Mouse (Mus musculus) limb, embryonic 15.5 days (tissue): Measurements from ENCODE around the gene Lancl3. TPM values are rescaled to one million over a fixed set of nuclear protein-coding genes. Genes with fewer than 3 reads are reported as not detected.
"Not testable (repeated sequence)": the region's sequence is repeated elsewhere in the genome, so short reads cannot be mapped to it uniquely, and the experiment has no call there.

Experiments
- ATAC-seq: fragments of 200-750 bp; cut with Nextera tagmentation; 2 replicates; pipeline ENCODE4 v1.8.0; 2017; ENCODE audit warnings: low read depth, moderate TSS enrichment; ENCODE audit not compliant: insufficient number of reproducible peaks, low FRiP score, low TSS enrichment
- H3K27ac ChIP-seq: fragments of 300-500 bp; sonication (generic); 2 replicates; pipeline ENCODE4 v1.5.1; 2015; ENCODE audit warnings: moderate library complexity, mild to moderate bottlenecking, inconsistent platforms
- H3K27me3 ChIP-seq: fragments of 300-500 bp; sonication (generic); 2 replicates; pipeline ENCODE4 v1.6.1; 2015; ENCODE audit warnings: inconsistent platforms
- H3K36me3 ChIP-seq: fragments of 300-500 bp; sonication (generic); 2 replicates; pipeline ENCODE4 v1.6.1; 2015; ENCODE audit warnings: inconsistent platforms
- H3K4me1 ChIP-seq: fragments of 300-500 bp; sonication (generic); 2 replicates; pipeline ENCODE4 v1.6.1; 2015; ENCODE audit warnings: inconsistent platforms
- H3K4me2 ChIP-seq: fragments of 300-500 bp; sonication (generic); 2 replicates; pipeline ENCODE4 v1.6.1; 2015; ENCODE audit warnings: mild to moderate bottlenecking, inconsistent platforms
- H3K4me3 ChIP-seq: fragments of 300-500 bp; sonication (generic); 2 replicates; pipeline ENCODE4 v1.5.1; 2015; ENCODE audit warnings: mild to moderate bottlenecking, inconsistent platforms
- H3K9ac ChIP-seq: fragments of 300-500 bp; sonication (generic); 2 replicates; pipeline ENCODE4 v1.6.1; 2015; ENCODE audit warnings: inconsistent platforms
- H3K9me3 ChIP-seq: fragments of 300-500 bp; sonication (generic); 2 replicates; pipeline ENCODE4 v1.6.1; 2016; ENCODE audit warnings: inconsistent platforms
- WGBS: fragments of 180-500 bp; shearing (Covaris S2); methylation state at CpG from one replicate; pipeline ENCODE4 v1.1.7; 2015; 5-methylcytosine and 5-hydroxymethylcytosine counted together
- polyA plus RNA-seq: library from polyadenylated mRNA; unstranded; fragments of >200 nt; fragmentation: Nextera tagmentation; extraction: Ambion mirVana; gene quantifications from 2 replicates; pipeline ENCODE4 v1.2.1, GENCODE M21; 2015

Lancl3 gene
- polyA plus RNA-seq, 1 experiment from 2014 or later: 0.78 TPM

GRCm38 (mm10) chrX:9271112-9271511 lies 71.4 kb downstream of the Lancl3 start:
- H3K27me3 ChIP-seq: no peaks in the 10 kb centered on the region
- no peaks in the 10 kb centered on the region for H3K36me3 ChIP-seq
- no peak overlapping the region for H3K9ac ChIP-seq
- no peak overlapping the region for H3K4me2 ChIP-seq
- no peaks in the 10 kb centered on the region for H3K4me1 ChIP-seq
- H3K9me3 ChIP-seq: no peaks in the 10 kb centered on the region
- H3K4me3 ChIP-seq: no peak overlapping the region
- H3K27ac ChIP-seq: no peak overlapping the region
- no peak for ATAC-seq
- 60% methylated on average over 3 of the region's 3 CpGs for WGBS

- peak overlapping the region; percentile 59 for H3K4me2 ChIP-seq
- no peak overlapping the region for H3K27ac ChIP-seq
- H3K9me3 ChIP-seq: no peaks in the 10 kb centered on the region
- H3K27me3 ChIP-seq: no peaks in the 10 kb centered on the region
- H3K4me1 ChIP-seq: no peaks in the 10 kb centered on the region
- no peaks in the 10 kb centered on the region for H3K36me3 ChIP-seq
- 24% methylated on average over 8 of the region's 8 CpGs for WGBS
- no peak for ATAC-seq
- peak overlapping the region; percentile 54 for H3K4me3 ChIP-seq
- no peak overlapping the region for H3K9ac ChIP-seq
Observed at GRCm38 (mm10) chrX:9271947-9272459, 72.3 kb downstream of the Lancl3 start.

DNA sequence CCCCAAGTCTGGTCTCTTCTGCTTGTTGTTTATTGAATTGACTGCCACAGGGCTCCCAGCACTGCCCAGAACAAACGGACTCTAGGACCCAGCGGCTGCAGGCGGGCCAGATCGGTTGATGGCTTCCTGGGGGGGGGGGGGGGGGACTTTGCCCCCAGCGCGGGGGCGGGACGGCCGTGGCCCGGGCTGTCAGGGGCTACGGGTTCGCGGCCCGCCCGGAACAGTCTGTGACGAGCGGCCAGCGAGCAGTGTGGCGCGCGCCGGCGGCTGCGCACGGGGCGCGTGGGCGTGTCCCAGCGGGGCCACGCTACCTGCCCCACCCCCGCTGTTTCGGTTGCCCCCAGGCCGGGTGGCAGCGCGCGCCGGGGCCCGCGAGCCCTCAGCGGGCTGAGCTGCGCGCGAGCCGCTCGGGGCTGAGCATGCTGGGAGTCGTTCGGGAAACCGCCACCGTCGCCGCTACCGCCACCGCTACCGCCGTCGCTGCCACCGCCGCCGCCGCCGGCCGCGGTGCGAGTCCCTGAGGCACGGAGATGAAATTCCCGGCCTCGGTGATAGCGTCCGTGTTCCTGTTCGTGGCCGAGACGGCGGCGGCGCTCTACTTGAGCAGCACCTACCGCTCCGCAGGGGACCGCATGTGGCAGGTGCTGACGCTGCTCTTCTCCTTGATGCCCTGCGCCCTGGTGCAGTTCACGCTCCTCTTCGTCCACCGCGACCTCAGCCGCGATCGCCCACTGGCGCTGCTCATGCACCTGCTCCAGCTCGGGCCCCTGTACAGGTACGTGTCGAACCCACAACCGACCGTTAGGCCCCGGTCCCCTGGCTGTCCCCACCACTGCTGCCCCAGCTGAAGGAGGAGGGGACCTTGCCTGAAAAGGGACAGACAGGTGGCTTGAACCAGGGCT lies 73.0 kb downstream of the Lancl3 start, which contains the start of gene Xk:
Gene Xk, plus strand, starts transcription at position 297 of the 902 bp plus-strand sequence.
- no peaks in the 10 kb centered on the region for H3K9me3 ChIP-seq
- WGBS: 12% methylated on average over 84 of the region's 94 CpGs
- H3K36me3 ChIP-seq: no peaks in the 10 kb centered on the region
- H3K27me3 ChIP-seq: no peaks in the 10 kb centered on the region
- peak within 1 kb of the TSS; percentile 59 for H3K4me2 ChIP-seq
- no peak within 1 kb of the TSS for H3K27ac ChIP-seq
- ATAC-seq: peak; percentile 65; the same call in 1 of the 2 replicates
- peak within 1 kb of the TSS; percentile 54 for H3K4me3 ChIP-seq
- no peaks in the 10 kb centered on the region for H3K4me1 ChIP-seq
- 0 out of 2 replicates have a peak within 1 kb of the TSS, but pooled peaks have one; percentile 23 for H3K9ac ChIP-seq

- ATAC-seq: no peak
- Histone ChIP-seq H3K4me1 (no peaks in the 10 kb centered on the region), H3K36me3 (no peaks in the 10 kb centered on the region), H3K27ac (no peak overlapping the region), H3K9ac (no peak overlapping the region), H3K4me3 (peak overlapping the region; percentile 54), H3K27me3 (no peaks in the 10 kb centered on the region), H3K9me3 (no peaks in the 10 kb centered on the region), H3K4me2 (peak overlapping the region; percentile 59)
- WGBS: 59% methylated on average over 12 of the region's 12 CpGs
Observed at GRCm38 (mm10) chrX:9273377-9274002, 73.8 kb downstream of the Lancl3 start.

- Histone ChIP-seq H3K9me3 (no peaks in the 10 kb centered on the region), H3K27me3 (no peaks in the 10 kb centered on the region), H3K4me3 (no peak overlapping the region), H3K4me2 (no peak overlapping the region), H3K36me3 (no peaks in the 10 kb centered on the region), H3K9ac (no peak overlapping the region), H3K4me1 (no peaks in the 10 kb centered on the region), H3K27ac (no peak overlapping the region)
- no peak for ATAC-seq
- WGBS: 63% methylated on average over 8 of the region's 8 CpGs
Observed at GRCm38 (mm10) chrX:9274321-9274720, 74.6 kb downstream of the Lancl3 start.

GRCm38 (mm10) chrX:9283464-9283863 lies 83.8 kb downstream of the Lancl3 start, which contains the start of gene H2al1m:
H2al1m (plus strand) TSS chrX:9283764.
- H3K9me3 ChIP-seq, H3K27me3 ChIP-seq, H3K4me3 ChIP-seq, H3K27ac ChIP-seq, ATAC-seq, H3K9ac ChIP-seq, H3K4me1 ChIP-seq, H3K36me3 ChIP-seq, H3K4me2 ChIP-seq: not testable (repeated sequence)
- no CpG with 5 or more reads among the region's 1 CpGs for WGBS

- H3K9ac ChIP-seq, H3K4me3 ChIP-seq, H3K4me1 ChIP-seq, ATAC-seq, H3K27me3 ChIP-seq, H3K27ac ChIP-seq, H3K36me3 ChIP-seq, H3K4me2 ChIP-seq, H3K9me3 ChIP-seq: not testable (repeated sequence)
- WGBS: 87% methylated on average over 4 of the region's 4 CpGs
Observed at GRCm38 (mm10) chrX:9293140-9293829, 93.6 kb downstream of the Lancl3 start.

DNA sequence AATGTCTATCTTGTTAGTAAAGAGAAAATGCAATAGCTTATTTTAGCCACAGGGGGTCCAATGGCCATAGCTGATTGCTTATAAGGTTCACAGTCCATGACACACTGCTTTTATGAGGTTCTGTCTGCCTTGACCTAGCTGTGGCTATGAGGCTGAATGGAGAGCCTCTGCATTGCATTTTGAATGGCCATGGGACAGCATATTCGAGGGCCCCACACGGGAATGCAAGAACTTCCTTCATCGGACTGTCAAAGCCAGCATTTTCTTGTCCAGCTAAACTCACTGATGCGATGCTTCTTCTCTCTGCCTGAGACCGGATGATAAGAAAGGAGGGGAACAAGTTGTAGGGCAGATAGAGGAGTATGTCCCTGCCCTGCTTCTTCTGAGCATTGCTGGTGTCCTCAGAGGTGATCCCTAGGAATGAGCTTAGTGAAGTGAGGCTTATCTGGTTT lies 98.7 kb downstream of the Lancl3 start:
- 84% methylated on average over 5 of the region's 5 CpGs for WGBS
- no peak overlapping the region for H3K4me2 ChIP-seq
- H3K36me3 ChIP-seq: no peaks in the 10 kb centered on the region
- H3K4me3 ChIP-seq: no peak overlapping the region
- no peak overlapping the region for H3K27ac ChIP-seq
- H3K9ac ChIP-seq: no peak overlapping the region
- H3K4me1 ChIP-seq: no peaks in the 10 kb centered on the region
- ATAC-seq: no peak
- H3K27me3 ChIP-seq: no peaks in the 10 kb centered on the region
- H3K9me3 ChIP-seq: no peaks in the 10 kb centered on the region

DNA sequence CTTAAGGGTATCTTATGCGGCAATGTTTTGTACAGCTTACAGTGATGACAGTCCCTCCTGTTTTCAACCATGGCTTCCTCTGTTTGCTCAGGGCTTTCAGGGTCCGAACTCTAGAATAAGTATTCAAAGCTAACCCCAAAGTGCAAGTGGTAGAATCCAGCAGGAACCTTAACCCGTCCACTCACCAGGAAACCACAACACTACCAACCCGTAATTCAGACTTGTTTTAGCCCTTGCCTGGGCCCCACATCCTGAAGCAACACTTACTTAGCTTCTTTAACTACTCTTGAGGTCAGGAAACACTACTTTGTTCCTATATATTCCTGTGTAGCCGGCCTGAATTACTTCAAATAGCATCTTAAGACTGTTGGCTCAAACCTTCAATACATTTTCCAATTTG lies 103.1 kb downstream of the Lancl3 start:
- WGBS: 74% methylated on average over 5 of the region's 5 CpGs
- Histone ChIP-seq H3K27me3 (no peaks in the 10 kb centered on the region), H3K27ac (no peak overlapping the region), H3K4me1 (no peaks in the 10 kb centered on the region), H3K4me2 (no peak overlapping the region), H3K36me3 (no peaks in the 10 kb centered on the region), H3K9me3 (no peaks in the 10 kb centered on the region), H3K9ac (no peak overlapping the region), H3K4me3 (no peak overlapping the region)
- ATAC-seq: no peak

GRCm38 (mm10) chrX:9303455-9303854 lies 103.8 kb downstream of the Lancl3 start:
- Histone ChIP-seq H3K27me3 (no peaks in the 10 kb centered on the region), H3K27ac (no peak overlapping the region), H3K4me3 (no peak overlapping the region), H3K4me1 (no peaks in the 10 kb centered on the region), H3K9ac (no peak overlapping the region), H3K9me3 (no peaks in the 10 kb centered on the region), H3K4me2 (no peak overlapping the region), H3K36me3 (no peaks in the 10 kb centered on the region)
- WGBS: 65% methylated on average over 1 of the region's 1 CpGs
- ATAC-seq: no peak

DNA sequence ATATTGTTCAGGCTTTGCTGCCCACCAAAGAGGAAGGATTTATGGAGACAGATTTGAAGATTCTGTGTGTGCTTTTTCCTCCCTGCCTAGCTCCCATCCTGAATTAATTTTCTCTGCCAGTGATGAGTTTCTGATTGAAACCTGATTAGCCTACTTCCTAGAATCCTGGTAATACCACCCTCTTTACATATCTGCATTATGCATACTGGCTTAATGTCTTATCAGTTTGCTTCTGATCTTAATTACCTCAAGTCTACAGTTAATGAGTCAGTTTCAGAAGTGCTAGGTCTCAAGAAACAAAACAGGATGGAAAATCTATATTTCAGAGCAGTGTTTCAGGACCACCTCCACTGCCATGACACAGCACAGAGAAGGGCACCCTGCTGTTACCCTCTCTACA lies 116.8 kb downstream of the Lancl3 start:
- H3K27me3 ChIP-seq, H3K4me1 ChIP-seq: not testable (repeated sequence)

More for the DNA sequence above, 116.8 kb downstream of the Lancl3 start:
- ATAC-seq, H3K4me3 ChIP-seq, H3K9me3 ChIP-seq, H3K9ac ChIP-seq, H3K4me2 ChIP-seq, H3K36me3 ChIP-seq, H3K27ac ChIP-seq: not testable (repeated sequence)
